Comparison of ENCODE assay signal across 14 mouse cellular contexts in the genomic region with DNA sequence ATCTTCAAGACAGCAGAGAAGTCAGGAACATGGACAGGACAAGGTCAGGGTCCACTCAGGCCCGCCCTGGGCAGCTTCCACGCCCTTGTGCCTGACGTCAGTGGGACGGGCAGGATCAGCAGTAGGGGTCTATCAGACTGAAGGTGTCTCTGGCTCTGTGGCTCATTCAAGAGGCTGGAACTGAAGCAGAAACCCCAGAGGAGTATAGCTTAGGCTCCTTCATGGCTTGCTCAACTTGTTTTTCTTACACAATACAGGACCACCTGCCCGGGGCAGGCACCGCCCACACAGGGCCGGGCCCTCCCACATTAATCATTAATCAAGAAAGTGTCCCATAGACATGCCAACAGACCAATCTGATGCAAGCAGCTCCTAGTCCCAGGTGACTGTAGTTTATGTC. TPM values are rescaled to one million over a fixed set of nuclear protein-coding genes. Genes with fewer than 3 reads are reported as not detected.
DNase-seq lines count a peak whose midpoint lies in the region; ATAC-seq and TF ChIP-seq lines count a peak whose summit lies in the region.
"Had no signal": no experiment of that assay in that cellular context is flagged by ENCODE, and none has a peak within 500 bp of the region (broad histone marks: within the 10 kb centered on the region; RNA-seq: fewer than 3 reads in every experiment).

No protein-coding gene starts in this region.

- no peak for TF ChIP-seq POLR2A in lung, adult 2 months (IDR thresholded peaks at IDR 0.05; ENCODE audit: borderline replicate concordance, extremely low read depth, low read depth, low read length)

- H3K9ac ChIP-seq in lung, embryonic 14.5 days, result no peak overlapping the region
- no peak overlapping the region for H3K9ac ChIP-seq in liver, postnatal 0 days (replicated peaks)
- H3K9ac ChIP-seq: embryonic facial prominence, embryonic 13.5 days had no signal

- no peaks in the 10 kb centered on the region for H3K27me3 ChIP-seq in lung, embryonic 14.5 days (ENCODE audit: insufficient read depth, low read length)
- H3K27me3 ChIP-seq in liver, postnatal 0 days (ENCODE audit: insufficient read depth, low read length), result no peaks in the 10 kb centered on the region
- H3K27me3 ChIP-seq: embryonic facial prominence, embryonic 13.5 days had no signal

- ATAC-seq in lung, embryonic 14.5 days (ENCODE audit: insufficient read depth), result peak; percentile 62
- ATAC-seq in liver, postnatal 0 days, result peak; percentile 85
- ATAC-seq in frontal cortex, adult (ENCODE audit: low TSS enrichment), result no peak
- ATAC-seq: forebrain, embryonic 16.5 days; midbrain, embryonic 16.5 days had no signal

- H3K9me3 ChIP-seq in lung, embryonic 14.5 days (ENCODE audit: low read depth, low read length), result no peaks in the 10 kb centered on the region
- no peaks in the 10 kb centered on the region for H3K9me3 ChIP-seq in liver, postnatal 0 days (ENCODE audit: low read length)
- H3K9me3 ChIP-seq: embryonic facial prominence, embryonic 13.5 days had no signal

- peak; percentile 54 for DNase-seq in lung, embryonic 14.5 days
- DNase-seq in lung, adult 2 months, result no peak
- DNase-seq in kidney, postnatal 14 days, result peak; percentile 79
- peak; percentile 67 for DNase-seq in liver, postnatal 0 days
- peak; percentile 81 for DNase-seq in yolk sac, embryonic 10.5 days (ENCODE audit: low spot score)
- no peak for DNase-seq in layer of hippocampus, adult 2 months (ENCODE audit: low spot score in 2 of 2)
- DNase-seq in embryo, embryonic 11 days, result no peak
- DNase-seq: cerebellum, adult 8-10 months; heart, adult 2 months had no signal

- 70% methylated on average over 7 of the region's 7 CpGs for WGBS in lung, embryonic 14.5 days
- 73% methylated on average over 7 of the region's 7 CpGs for WGBS in lung, adult 2 months
- 60% methylated on average over 7 of the region's 7 CpGs for WGBS in liver, postnatal 0 days (ENCODE audit: insufficient replicate concordance)

- H3K4me2 ChIP-seq in lung, embryonic 14.5 days, result no peak overlapping the region
- peak overlapping the region; percentile 49; the same call in 1 of the 2 replicates for H3K4me2 ChIP-seq in liver, postnatal 0 days (ENCODE audit: low read depth, low read length)
- H3K4me2 ChIP-seq: embryonic facial prominence, embryonic 13.5 days had no signal

- 0 out of 2 replicates have a peak overlapping the region, but pooled peaks have one; percentile 16 for H3K27ac ChIP-seq in lung, embryonic 14.5 days (ENCODE audit: low read depth)
- H3K27ac ChIP-seq in liver, postnatal 0 days (ENCODE audit: low read depth), result peak overlapping the region; percentile 57
- H3K27ac ChIP-seq in layer of hippocampus, adult 2 months, result no peak overlapping the region
- H3K27ac ChIP-seq: embryonic facial prominence, embryonic 13.5 days; heart, adult 2 months had no signal

- H3K4me3 ChIP-seq in lung, embryonic 14.5 days (ENCODE audit: low read depth, low read length), result no peak overlapping the region
- H3K4me3 ChIP-seq in lung, adult 2 months (replicated peaks; ENCODE audit: extremely low read depth, low read depth, low read length), result no peak overlapping the region
- peak overlapping the region; percentile 15; the same call in 1 of the 2 replicates for H3K4me3 ChIP-seq in liver, postnatal 0 days (ENCODE audit: low read depth, low read length)
- H3K4me3 ChIP-seq in layer of hippocampus, adult 2 months, result no peak overlapping the region
- H3K4me3 ChIP-seq: embryonic facial prominence, embryonic 13.5 days; heart, adult 2 months had no signal

- H3K4me1 ChIP-seq in lung, embryonic 14.5 days (ENCODE audit: insufficient read depth), result peaks cover 24% of the 10 kb centered on the region; the same call in 1 of the 2 replicates
- H3K4me1 ChIP-seq in lung, adult 2 months (ENCODE audit: control insufficient read depth, insufficient read depth, low read length), result peaks cover 26% of the 10 kb centered on the region
- H3K4me1 ChIP-seq in liver, postnatal 0 days (ENCODE audit: insufficient read depth), result peaks cover 10% of the 10 kb centered on the region

- peak; percentile 62; the same call in 1 of the 2 replicates for TF ChIP-seq EP300 in liver, postnatal 0 days (IDR thresholded peaks at IDR 0.05; ENCODE audit: low read depth)

- no peaks in the 10 kb centered on the region for H3K36me3 ChIP-seq in lung, embryonic 14.5 days (ENCODE audit: insufficient read depth)
- no peaks in the 10 kb centered on the region for H3K36me3 ChIP-seq in liver, postnatal 0 days (replicated peaks; ENCODE audit: insufficient read depth, low read length)
- H3K36me3 ChIP-seq: embryonic facial prominence, embryonic 13.5 days had no signal

- TF ChIP-seq CTCF in lung, embryonic 14.5 days (IDR thresholded peaks at IDR 0.05; ENCODE audit: low read depth), result no peak
- TF ChIP-seq CTCF in lung, adult 2 months (IDR thresholded peaks at IDR 0.05; ENCODE audit: insufficient read depth, low read length), result no peak
- no peak for TF ChIP-seq CTCF in liver, postnatal 0 days (IDR thresholded peaks at IDR 0.05; ENCODE audit: low read depth)
- TF ChIP-seq CTCF in layer of hippocampus, adult 2 months (conservative IDR thresholded peaks at IDR 0.05), result no peak

RNA-seq across cellular contexts. Expression of a gene that starts 12.8 kb away (rescaled TPM):
- polyA plus RNA-seq in lung, embryonic 14.5 days (2014; fragmentation: Nextera tagmentation; extraction: Ambion mirVana), result 32.2 and 33.8 TPM in 2 replicates
- 52.8 and 58.8 TPM in 2 replicates for polyA plus RNA-seq in lung, adult 2 months (2012; rRNA removed)
- polyA plus RNA-seq in liver, postnatal 0 days (2015; fragmentation: Nextera tagmentation; extraction: Ambion mirVana), result 8.9 and 10.2 TPM in 2 replicates
- 10 to 100 TPM; 26.1 to 28.1 TPM for total RNA-seq in layer of hippocampus, adult 2 months (2021)
- total RNA-seq: hematopoietic stem cell, adult 5-6 weeks had no signal

Comparison
In these comparisons a context has a peak if more than half of its experiments do, and no peak if none do; other contexts are left out.
1. DNase-seq: peak in lung, embryonic 14.5 days (single experiment), kidney, postnatal 14 days (single experiment), liver, postnatal 0 days (single experiment) and yolk sac, embryonic 10.5 days (single experiment); none in lung, adult 2 months (single experiment), layer of hippocampus, adult 2 months (0 of 2) and embryo, embryonic 11 days (single experiment).